Mouse (Mus musculus) adrenal gland, postnatal 25 days (tissue): ENCODE data around the gene Fas. TPM values are rescaled to one million over a fixed set of nuclear protein-coding genes. Genes with fewer than 3 reads are reported as not detected.

Experiments used
- DNase-seq: peaks from one replicate; pipeline ENCODE4 v3.0.0; 2021; ENCODE audit warnings: mixed read lengths
- total RNA-seq: library from RNA; stranded (reverse); gene quantifications from 2 replicates; pipeline ENCODE4 v1.2.3, GENCODE M21; 2021

Fas gene
- total RNA-seq, 1 experiment from 2014 or later, result 6.7 TPM

DNA sequence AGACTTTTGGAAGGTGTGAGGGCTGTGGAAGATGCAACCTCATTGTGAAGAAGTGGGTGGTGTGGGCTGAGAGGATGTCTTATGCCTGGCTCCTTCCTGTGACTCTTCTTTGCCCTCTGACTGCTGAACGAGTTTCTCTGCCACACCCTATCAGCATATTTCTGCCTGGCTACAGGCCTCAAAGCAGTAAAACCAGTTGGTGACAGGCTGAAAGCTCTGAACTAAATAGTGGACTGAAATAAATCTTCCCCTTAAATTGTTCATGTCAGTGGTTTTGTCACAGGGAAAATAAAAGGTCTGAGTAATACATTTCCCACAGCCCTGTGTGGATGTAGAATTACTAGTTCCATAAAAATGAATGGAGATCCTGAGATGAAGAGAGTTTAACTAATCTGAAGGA, 79.1 kb downstream of the Fas start:
- DNase-seq, result no peak

GRCm38 (mm10) chr19:34370397-34370796, 79.9 kb downstream of the Fas start:
- DNase-seq, result no peak

Other genes with a start within 250 kb of the Fas start
- 0.88 TPM in 1 of 2 replicates, not detected in the other for gene Lipn, start 223.3 kb upstream of the Fas start, total RNA-seq
- not detected in 2 replicates for gene Lipm, start 189.7 kb upstream of the Fas start, total RNA-seq
- not detected in 2 replicates for gene Ankrd22, start 124.6 kb upstream of the Fas start, total RNA-seq
- 5.5 and 6.7 TPM in 2 replicates for gene Stambpl1, start 98.4 kb upstream of the Fas start, total RNA-seq
- 22.6 and 26.8 TPM in 2 replicates for gene Acta2, start 35.1 kb upstream of the Fas start, total RNA-seq
- 0.82 TPM in 1 of 2 replicates, not detected in the other for gene Ch25h, start 184.5 kb downstream of the Fas start, total RNA-seq
- gene Lipa, start 236.8 kb downstream of the Fas start, total RNA-seq, result 192 and 213 TPM in 2 replicates